Mouse (Mus musculus): ENCODE results near the gene Ldb2.

DNA sequence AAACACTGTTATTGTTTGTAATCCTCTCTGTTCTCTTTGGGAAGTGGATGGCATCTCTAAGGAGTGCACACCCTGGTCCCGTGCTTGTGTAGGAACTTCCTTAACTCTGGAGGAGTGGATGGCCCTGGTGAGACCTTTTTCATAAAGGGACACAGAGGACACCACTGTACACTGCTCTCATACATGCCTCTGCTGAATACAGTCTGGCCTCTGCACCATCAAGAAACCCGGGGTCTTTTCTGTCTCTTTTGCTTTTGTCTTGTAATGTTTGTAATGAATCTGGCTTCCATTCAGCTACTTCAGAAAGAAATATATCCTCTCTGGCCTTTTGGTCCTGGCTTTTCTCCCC, 152.7 kb downstream of the Ldb2 start:
- no peak for TF ChIP-seq POLR2A (IDR thresholded peaks at IDR 0.05; ENCODE audit: insufficient read depth, low read length)
- no peak for TF ChIP-seq EP300 (IDR thresholded peaks at IDR 0.05; ENCODE audit: insufficient read depth, low read depth, low read length)

Data from ES-Bruce4 (cell line).